Mouse (Mus musculus) heart, adult 2 months (tissue): ENCODE measurements around the gene Tldc2.

ENCODE experiments used
- CTCF ChIP-seq: fragments of 200-600 bp; IDR thresholded peaks from 2 replicates; pipeline ENCODE4 v1.8.1; 2022; ENCODE audit warnings: antibody characterized with exemption, mild to moderate bottlenecking, moderate library complexity
- EP300 ChIP-seq: fragments of 200-500 bp; IDR thresholded peaks from 2 replicates; pipeline ENCODE4 v1.6.1; 2011; ENCODE audit warnings: low read depth, low read length, control low read depth; ENCODE audit not compliant: insufficient read depth
- POLR2A ChIP-seq: fragments of 200-500 bp; IDR thresholded peaks from 2 replicates; pipeline ENCODE4 v1.6.1; 2011; ENCODE audit warnings: mild to moderate bottlenecking, low read depth, low read length, control low read depth; ENCODE audit not compliant: insufficient read depth

DNA sequence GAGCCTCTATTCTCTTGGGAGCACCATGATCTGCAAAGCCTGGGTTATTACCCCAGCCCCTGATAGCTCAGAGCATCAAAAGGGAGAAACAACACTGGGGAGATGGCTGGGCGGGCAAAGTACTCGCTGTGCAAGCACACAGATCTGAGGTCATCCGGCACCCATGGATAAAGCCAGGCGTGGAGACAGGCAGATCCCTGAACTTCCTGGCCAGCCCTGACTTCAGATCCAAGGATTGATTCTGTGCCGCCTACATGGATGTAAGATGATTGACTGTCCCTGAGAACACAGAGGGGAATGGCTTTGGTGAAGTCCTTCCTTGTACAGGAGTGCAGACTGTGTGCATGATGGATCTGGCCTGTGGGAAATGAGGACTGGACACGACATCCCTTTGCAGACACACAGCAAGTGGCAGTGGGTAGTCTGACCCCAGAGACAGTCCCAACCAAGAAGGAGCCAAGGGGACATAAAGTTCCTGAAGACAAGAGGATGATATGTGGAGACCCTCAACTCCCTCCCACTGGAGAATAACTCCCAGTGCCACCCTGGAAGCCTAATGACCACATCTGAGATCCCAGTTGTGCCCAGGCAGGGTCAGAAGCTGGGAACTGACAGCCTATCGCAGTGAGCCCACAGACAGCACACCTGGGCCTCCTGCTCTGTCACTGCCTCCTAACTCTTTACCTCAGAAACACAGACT lies 20.0 kb upstream of the Tldc2 start:
- TF ChIP-seq POLR2A = no peak
- TF ChIP-seq CTCF = no peak
- TF ChIP-seq EP300 = no peak
